In genomic region chr7:45241389-45241749, GRCm38 (mm10) we compare ENCODE assay signal across 9 mouse cellular contexts. TPM values are rescaled to one million over a fixed set of nuclear protein-coding genes. Genes with fewer than 3 reads are reported as not detected.
DNase-seq lines count a peak whose midpoint lies in the region; ATAC-seq and TF ChIP-seq lines count a peak whose summit lies in the region.
"Had no signal": no experiment of that assay in that cellular context is flagged by ENCODE, and none has a peak within 500 bp of the region (broad histone marks: within the 10 kb centered on the region; RNA-seq: fewer than 3 reads in every experiment).

No protein-coding gene starts in this region.

- ATAC-seq in kidney, postnatal 0 days (replicated peaks; ENCODE audit: low FRiP score, low read depth) = no peak; the same call in 1 of the 2 replicates
- no peak for ATAC-seq in embryonic facial prominence, embryonic 13.5 days (ENCODE audit: insufficient number of reproducible peaks, insufficient read depth, low FRiP score, low TSS enrichment, low read depth)
- no peak for ATAC-seq in hindbrain, embryonic 14.5 days (ENCODE audit: low FRiP score)
- no peak for ATAC-seq in midbrain, embryonic 13.5 days

- 76% methylated on average over 6 of the region's 6 CpGs for WGBS in kidney, postnatal 0 days
- 78% methylated on average over 6 of the region's 6 CpGs for WGBS in embryonic facial prominence, embryonic 13.5 days
- 74% methylated on average over 6 of the region's 6 CpGs for WGBS in hindbrain, embryonic 14.5 days
- WGBS in midbrain, embryonic 13.5 days = 77% methylated on average over 6 of the region's 6 CpGs

- peak overlapping the region; percentile 46 for H3K4me2 ChIP-seq in kidney, postnatal 0 days (ENCODE audit: low read length)
- peak overlapping the region; percentile 65 for H3K4me2 ChIP-seq in embryonic facial prominence, embryonic 13.5 days
- peak overlapping the region; percentile 69 for H3K4me2 ChIP-seq in hindbrain, embryonic 14.5 days (replicated peaks)
- peak overlapping the region; percentile 61 for H3K4me2 ChIP-seq in midbrain, embryonic 13.5 days (replicated peaks)

- no peak overlapping the region for H3K9ac ChIP-seq in kidney, postnatal 0 days (ENCODE audit: low read depth, low read length)
- H3K9ac ChIP-seq in embryonic facial prominence, embryonic 13.5 days = no peak overlapping the region
- H3K9ac ChIP-seq in hindbrain, embryonic 14.5 days = 0 out of 2 replicates have a peak overlapping the region, but pooled peaks have one; percentile 51
- peak overlapping the region; percentile 42 for H3K9ac ChIP-seq in midbrain, embryonic 13.5 days (replicated peaks)

- 0 out of 2 replicates have a peak, but pooled peaks cover 3% of the 10 kb centered on the region for H3K4me1 ChIP-seq in kidney, postnatal 0 days (replicated peaks; ENCODE audit: insufficient read depth, low read length)
- peaks cover 8% of the 10 kb centered on the region for H3K4me1 ChIP-seq in embryonic facial prominence, embryonic 13.5 days
- peaks cover 10% of the 10 kb centered on the region for H3K4me1 ChIP-seq in hindbrain, embryonic 14.5 days (replicated peaks; ENCODE audit: control insufficient read depth, insufficient read depth, low read length)
- H3K4me1 ChIP-seq in midbrain, embryonic 13.5 days (replicated peaks) = peaks cover 10% of the 10 kb centered on the region

- no peaks in the 10 kb centered on the region for H3K9me3 ChIP-seq in kidney, postnatal 0 days (replicated peaks; ENCODE audit: low read length)
- H3K9me3 ChIP-seq in embryonic facial prominence, embryonic 13.5 days = no peaks in the 10 kb centered on the region
- no peaks in the 10 kb centered on the region for H3K9me3 ChIP-seq in hindbrain, embryonic 14.5 days (ENCODE audit: control insufficient read depth, low read length)
- H3K9me3 ChIP-seq in midbrain, embryonic 13.5 days = no peaks in the 10 kb centered on the region

- H3K36me3 ChIP-seq in kidney, postnatal 0 days (ENCODE audit: insufficient read depth, low read length) = no peaks in the 10 kb centered on the region
- no peaks in the 10 kb centered on the region for H3K36me3 ChIP-seq in embryonic facial prominence, embryonic 13.5 days
- no peaks in the 10 kb centered on the region for H3K36me3 ChIP-seq in hindbrain, embryonic 14.5 days (replicated peaks; ENCODE audit: control insufficient read depth, insufficient read depth)
- no peaks in the 10 kb centered on the region for H3K36me3 ChIP-seq in midbrain, embryonic 13.5 days

- no peak overlapping the region for H3K27ac ChIP-seq in kidney, postnatal 0 days
- H3K27ac ChIP-seq in embryonic facial prominence, embryonic 13.5 days = no peak overlapping the region
- no peak overlapping the region for H3K27ac ChIP-seq in hindbrain, embryonic 14.5 days
- no peak overlapping the region for H3K27ac ChIP-seq in midbrain, embryonic 13.5 days

- TF ChIP-seq CTCF in kidney, postnatal 0 days (IDR thresholded peaks at IDR 0.05; ENCODE audit: low read depth) = no peak

- no peak overlapping the region for H3K4me3 ChIP-seq in kidney, postnatal 0 days (replicated peaks; ENCODE audit: low read depth, low read length)
- peak overlapping the region; percentile 38 for H3K4me3 ChIP-seq in embryonic facial prominence, embryonic 13.5 days
- peak overlapping the region; percentile 39; the same call in 1 of the 2 replicates for H3K4me3 ChIP-seq in hindbrain, embryonic 14.5 days (replicated peaks; ENCODE audit: low read length)
- peak overlapping the region; percentile 32; the same call in 1 of the 2 replicates for H3K4me3 ChIP-seq in midbrain, embryonic 13.5 days (replicated peaks)

- H3K27me3 ChIP-seq in kidney, postnatal 0 days (ENCODE audit: insufficient read depth, low read length) = no peaks in the 10 kb centered on the region
- H3K27me3 ChIP-seq in embryonic facial prominence, embryonic 13.5 days = peaks cover 19% of the 10 kb centered on the region
- H3K27me3 ChIP-seq in hindbrain, embryonic 14.5 days (ENCODE audit: control insufficient read depth, insufficient read depth, low read length) = peaks cover 9% of the 10 kb centered on the region
- H3K27me3 ChIP-seq in midbrain, embryonic 13.5 days = peaks cover 49% of the 10 kb centered on the region

- no peak for DNase-seq in kidney, postnatal 0 days (ENCODE audit: low spot score)
- no peak for DNase-seq in kidney, adult 9 months
- DNase-seq in hindbrain, embryonic 14.5 days (ENCODE audit: low spot score) = no peak
- no peak for DNase-seq in spleen, postnatal 14 days (ENCODE audit: low spot score in 2 of 2)
- DNase-seq in ovary, postnatal 10 days (ENCODE audit: low spot score) = no peak
- no peak for DNase-seq in kidney, adult 18-20 months

RNA-seq across cellular contexts. Expression of gene Slc6a16, which starts 0.5 kb away (rescaled TPM):
- 0.18 and 0.45 TPM in 2 replicates for polyA plus RNA-seq in kidney, postnatal 0 days (2015; fragmentation: Nextera tagmentation; extraction: Ambion mirVana)
- polyA plus RNA-seq in embryonic facial prominence, embryonic 13.5 days (2015; fragmentation: Nextera tagmentation; extraction: Ambion mirVana) = 0.17 and 0.29 TPM in 2 replicates
- 0.33 and 0.67 TPM in 2 replicates for polyA plus RNA-seq in hindbrain, embryonic 14.5 days (2014; fragmentation: Nextera tagmentation; extraction: Ambion mirVana)
- polyA plus RNA-seq in midbrain, embryonic 13.5 days (2015; fragmentation: Nextera tagmentation; extraction: Ambion mirVana) = 0.24 and 0.28 TPM in 2 replicates
- polyA plus RNA-seq: large intestine, adult 2 months had no signal

RNA-seq across cellular contexts. Expression of gene Cd37, which starts 2.5 kb away (rescaled TPM):
- 2.1 and 2.6 TPM in 2 replicates for polyA plus RNA-seq in kidney, postnatal 0 days (2015; fragmentation: Nextera tagmentation; extraction: Ambion mirVana)
- polyA plus RNA-seq in embryonic facial prominence, embryonic 13.5 days (2015; fragmentation: Nextera tagmentation; extraction: Ambion mirVana) = 1.6 and 2.8 TPM in 2 replicates
- polyA plus RNA-seq in hindbrain, embryonic 14.5 days (2014; fragmentation: Nextera tagmentation; extraction: Ambion mirVana) = 0.94 and 1.2 TPM in 2 replicates
- 0.84 and 1.5 TPM in 2 replicates for polyA plus RNA-seq in midbrain, embryonic 13.5 days (2015; fragmentation: Nextera tagmentation; extraction: Ambion mirVana)

RNA-seq across cellular contexts. Expression of gene Tead2, which starts 25.8 kb away (rescaled TPM):
- 94.3 and 112 TPM in 2 replicates for polyA plus RNA-seq in kidney, postnatal 0 days (2015; fragmentation: Nextera tagmentation; extraction: Ambion mirVana)
- polyA plus RNA-seq in embryonic facial prominence, embryonic 13.5 days (2015; fragmentation: Nextera tagmentation; extraction: Ambion mirVana) = 221 and 233 TPM in 2 replicates
- polyA plus RNA-seq in hindbrain, embryonic 14.5 days (2014; fragmentation: Nextera tagmentation; extraction: Ambion mirVana) = 37.7 and 48.0 TPM in 2 replicates
- polyA plus RNA-seq in midbrain, embryonic 13.5 days (2015; fragmentation: Nextera tagmentation; extraction: Ambion mirVana) = 112 and 124 TPM in 2 replicates

RNA-seq across cellular contexts. Expression of gene Dkkl1, which starts 29.4 kb away (rescaled TPM):
- polyA plus RNA-seq in kidney, postnatal 0 days (2015; fragmentation: Nextera tagmentation; extraction: Ambion mirVana) = 0.47 and 1.3 TPM in 2 replicates
- polyA plus RNA-seq in embryonic facial prominence, embryonic 13.5 days (2015; fragmentation: Nextera tagmentation; extraction: Ambion mirVana) = 2.3 and 3.0 TPM in 2 replicates
- polyA plus RNA-seq in hindbrain, embryonic 14.5 days (2014; fragmentation: Nextera tagmentation; extraction: Ambion mirVana) = 8.7 and 11.3 TPM in 2 replicates
- 1.5 and 1.6 TPM in 2 replicates for polyA plus RNA-seq in midbrain, embryonic 13.5 days (2015; fragmentation: Nextera tagmentation; extraction: Ambion mirVana)

RNA-seq across cellular contexts. Expression of gene Slc6a21, which starts 35.9 kb away (rescaled TPM):
- not detected in 2 replicates for polyA plus RNA-seq in kidney, postnatal 0 days (2015; fragmentation: Nextera tagmentation; extraction: Ambion mirVana)
- polyA plus RNA-seq in embryonic facial prominence, embryonic 13.5 days (2015; fragmentation: Nextera tagmentation; extraction: Ambion mirVana) = not detected in 2 replicates
- not detected in 2 replicates for polyA plus RNA-seq in hindbrain, embryonic 14.5 days (2014; fragmentation: Nextera tagmentation; extraction: Ambion mirVana)
- not detected in 2 replicates for polyA plus RNA-seq in midbrain, embryonic 13.5 days (2015; fragmentation: Nextera tagmentation; extraction: Ambion mirVana)
- polyA plus RNA-seq: large intestine, adult 2 months had no signal

Comparison
In these comparisons a context has a peak if more than half of its experiments do, and no peak if none do; other contexts are left out.
1. H3K9ac ChIP-seq: peak in hindbrain, embryonic 14.5 days (single experiment) and midbrain, embryonic 13.5 days (single experiment); none in kidney, postnatal 0 days (single experiment) and embryonic facial prominence, embryonic 13.5 days (single experiment).
2. Peak in every context shown above with its lines, with median percentiles within 50 percentile points of each other: H3K4me2 ChIP-seq.